Mouse (Mus musculus): ENCODE results near the gene Pygo1. TPM values are rescaled to one million over a fixed set of nuclear protein-coding genes. Genes with fewer than 3 reads are reported as not detected.
A peak's percentile ranks its signal among the peaks of the same experiment; 100 is the strongest.

Gene Pygo1
- polyA plus RNA-seq, 1 experiment from 2014 or later, result 11.5 TPM

DNA sequence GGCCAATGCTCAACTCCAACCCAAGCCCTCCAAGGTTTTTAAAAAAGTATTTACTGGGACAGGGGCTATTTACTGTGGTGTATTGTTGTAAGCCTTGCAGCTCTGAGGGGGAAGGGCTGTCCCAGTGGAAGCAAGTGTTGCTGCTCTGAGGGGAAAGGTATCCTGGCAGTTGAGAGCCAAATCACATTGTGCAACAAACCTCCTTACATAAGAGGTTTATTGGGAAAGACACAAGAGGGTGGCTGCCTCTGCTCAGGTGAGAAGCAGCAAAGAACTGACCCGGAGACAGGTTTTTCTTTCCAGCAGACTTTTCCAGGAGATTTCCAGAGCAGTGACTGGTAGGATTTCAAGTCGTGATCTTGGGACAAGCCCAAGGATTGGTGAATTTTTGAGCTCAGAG, 10.9 kb downstream of the Pygo1 start:
- Histone ChIP-seq H3K9me3 (no peaks in the 10 kb centered on the region), H3K27ac (no peak overlapping the region), H3K9ac (replicated peaks) (no peak overlapping the region), H3K4me1 (replicated peaks) (no peaks in the 10 kb centered on the region), H3K36me3 (peaks cover 44% of the 10 kb centered on the region), H3K27me3 (no peaks in the 10 kb centered on the region), H3K4me3 (replicated peaks) (no peak overlapping the region), H3K4me2 (no peak overlapping the region)
- 87% methylated on average over 2 of the region's 2 CpGs for WGBS
- no peak for ATAC-seq (ENCODE audit: insufficient number of reproducible peaks, insufficient read depth, low FRiP score, low TSS enrichment, low read depth)

DNA sequence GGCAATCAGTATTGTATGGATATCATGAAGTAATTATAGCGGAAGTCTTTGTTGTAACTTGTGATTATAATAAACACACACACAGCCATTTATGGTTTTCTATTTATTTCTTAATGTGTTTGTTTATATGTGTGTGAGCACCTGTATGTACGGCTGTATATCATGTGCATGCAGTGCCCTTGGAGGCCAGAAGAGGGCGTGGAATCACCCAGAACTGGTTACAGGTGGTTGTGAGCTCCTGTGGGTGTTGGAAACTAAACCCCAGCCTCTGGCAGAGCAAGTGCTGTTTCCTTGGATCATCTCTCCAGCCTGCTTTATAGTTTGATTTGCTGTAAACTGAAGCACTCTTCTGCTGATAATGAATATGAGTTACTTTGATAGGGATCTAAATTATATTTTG, 18.0 kb downstream of the Pygo1 start:
- ATAC-seq (ENCODE audit: insufficient number of reproducible peaks, insufficient read depth, low FRiP score, low TSS enrichment, low read depth), result no peak
- no peak overlapping the region for H3K9ac ChIP-seq (replicated peaks)
- no peak overlapping the region for H3K4me2 ChIP-seq
- H3K27ac ChIP-seq, result no peak overlapping the region
- peaks cover 9% of the 10 kb centered on the region; the same call in 1 of the 2 replicates for H3K9me3 ChIP-seq
- no peaks in the 10 kb centered on the region for H3K27me3 ChIP-seq
- WGBS, result 61% methylated on average over 3 of the region's 3 CpGs
- H3K4me1 ChIP-seq (replicated peaks), result no peaks in the 10 kb centered on the region
- H3K4me3 ChIP-seq (replicated peaks), result no peak overlapping the region
- H3K36me3 ChIP-seq, result peaks cover 51% of the 10 kb centered on the region

DNA sequence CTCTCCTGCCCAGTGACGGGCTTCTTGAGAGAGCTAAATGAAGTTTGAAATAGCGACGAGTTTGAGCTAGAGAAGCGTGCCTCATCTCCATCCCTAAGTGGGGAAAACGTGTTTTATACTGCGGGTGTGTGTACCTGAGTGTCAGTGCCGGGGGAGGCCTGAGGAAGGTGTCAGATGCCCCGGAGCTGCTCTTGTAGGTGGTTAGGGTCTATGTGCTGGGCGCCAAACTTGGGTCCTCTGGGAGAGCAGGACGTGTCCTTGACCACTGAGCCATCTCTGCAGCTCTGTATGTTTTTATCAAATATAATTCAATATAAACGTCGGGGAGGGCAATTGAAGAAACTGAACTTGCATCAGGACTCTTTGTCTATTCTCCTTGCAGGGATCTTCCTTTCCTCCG, 18.8 kb downstream of the Pygo1 start:
- no peak for ATAC-seq (ENCODE audit: insufficient number of reproducible peaks, insufficient read depth, low FRiP score, low TSS enrichment, low read depth)
- no peak overlapping the region for H3K9ac ChIP-seq (replicated peaks)
- WGBS, result 90% methylated on average over 13 of the region's 13 CpGs
- H3K4me3 ChIP-seq (replicated peaks), result no peak overlapping the region
- no peaks in the 10 kb centered on the region for H3K27me3 ChIP-seq
- peaks cover 9% of the 10 kb centered on the region; the same call in 1 of the 2 replicates for H3K9me3 ChIP-seq
- H3K4me2 ChIP-seq, result no peak overlapping the region
- peaks cover under 1% of the 10 kb centered on the region; the same call in 1 of the 2 replicates for H3K4me1 ChIP-seq (replicated peaks)
- no peak overlapping the region for H3K27ac ChIP-seq
- H3K36me3 ChIP-seq, result peaks cover 51% of the 10 kb centered on the region

DNA sequence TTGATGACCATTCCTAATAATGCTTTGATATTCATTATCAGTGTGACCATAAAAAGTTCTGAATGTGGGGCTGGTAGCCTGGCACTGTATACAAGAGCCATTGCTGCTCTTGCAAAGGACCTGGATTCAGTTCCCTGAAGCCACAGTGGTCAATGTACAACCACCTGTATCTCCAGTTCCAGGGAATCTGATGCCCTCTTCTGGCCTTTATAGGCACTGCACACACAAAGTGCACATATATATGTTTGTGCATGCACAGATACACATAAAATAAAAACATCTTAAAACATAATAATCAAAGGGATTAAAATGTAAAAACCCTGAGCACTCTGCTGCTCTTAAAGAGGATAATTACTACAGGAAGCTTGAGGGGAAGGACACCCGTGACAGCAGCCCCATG, 21.6 kb downstream of the Pygo1 start:
- Histone ChIP-seq H3K36me3 (peaks cover 48% of the 10 kb centered on the region), H3K4me2 (no peak overlapping the region), H3K9me3 (peaks cover 9% of the 10 kb centered on the region; the same call in 1 of the 2 replicates), H3K4me3 (replicated peaks) (no peak overlapping the region), H3K4me1 (replicated peaks) (peaks cover 5% of the 10 kb centered on the region), H3K27me3 (no peaks in the 10 kb centered on the region; the same call in 1 of the 2 replicates), H3K9ac (replicated peaks) (no peak overlapping the region), H3K27ac (no peak overlapping the region)
- 100% methylated on average over 1 of the region's 1 CpGs for WGBS
- no peak for ATAC-seq (ENCODE audit: insufficient number of reproducible peaks, insufficient read depth, low FRiP score, low TSS enrichment, low read depth)

DNA sequence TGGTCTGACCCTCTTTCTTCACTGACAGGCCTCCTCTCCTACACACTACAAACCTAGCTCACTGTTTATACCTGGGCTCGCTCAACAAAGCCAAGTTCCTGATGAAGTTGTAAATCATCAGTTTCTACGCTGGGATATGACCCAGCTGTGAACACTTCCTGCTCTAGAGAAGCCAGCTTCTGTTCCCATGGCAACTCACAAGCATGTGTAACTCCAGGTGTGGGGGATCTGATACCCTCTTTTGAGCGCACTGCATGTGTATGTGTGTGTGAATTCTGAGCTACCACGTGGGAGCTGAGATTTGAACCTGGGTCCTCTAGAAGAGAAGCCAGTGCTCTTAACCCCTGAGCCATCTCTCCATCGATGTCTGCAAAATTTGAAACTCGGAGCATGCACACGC, 24.1 kb downstream of the Pygo1 start:
- H3K9me3 ChIP-seq, result peaks cover 9% of the 10 kb centered on the region; the same call in 1 of the 2 replicates
- H3K27me3 ChIP-seq, result no peaks in the 10 kb centered on the region; the same call in 1 of the 2 replicates
- no peak overlapping the region for H3K4me3 ChIP-seq (replicated peaks)
- peaks cover 5% of the 10 kb centered on the region for H3K4me1 ChIP-seq (replicated peaks)
- H3K4me2 ChIP-seq, result no peak overlapping the region
- no peak overlapping the region for H3K9ac ChIP-seq (replicated peaks)
- H3K27ac ChIP-seq, result no peak overlapping the region
- ATAC-seq (ENCODE audit: insufficient number of reproducible peaks, insufficient read depth, low FRiP score, low TSS enrichment, low read depth), result no peak
- H3K36me3 ChIP-seq, result peaks cover 27% of the 10 kb centered on the region
- 56% methylated on average over 7 of the region's 7 CpGs for WGBS

DNA sequence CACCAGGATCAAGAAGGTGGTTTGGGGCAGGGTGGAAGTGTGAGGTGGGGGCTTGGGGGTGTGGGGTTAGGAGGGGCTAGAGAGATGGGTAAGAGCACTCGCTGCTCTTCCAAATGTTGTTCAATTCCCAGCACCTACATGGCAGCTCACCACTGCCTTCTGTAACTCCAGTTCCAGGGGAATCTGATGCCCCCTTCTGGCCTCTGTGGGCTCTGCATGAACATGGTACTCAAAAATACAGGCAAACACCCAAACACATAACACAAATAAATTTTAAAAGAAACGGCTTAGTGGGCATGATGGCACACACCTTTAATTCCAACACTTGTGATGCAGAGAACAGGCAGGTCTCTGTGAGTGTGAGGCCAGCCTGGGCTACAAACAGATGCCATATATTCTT, 29.3 kb downstream of the Pygo1 start:
- Histone ChIP-seq H3K9ac (replicated peaks) (no peak overlapping the region), H3K27ac (no peak overlapping the region), H3K9me3 (no peaks in the 10 kb centered on the region), H3K4me2 (no peak overlapping the region), H3K4me3 (replicated peaks) (no peak overlapping the region), H3K27me3 (no peaks in the 10 kb centered on the region), H3K36me3 (no peaks in the 10 kb centered on the region), H3K4me1 (replicated peaks) (0 out of 2 replicates have a peak, but pooled peaks cover 6% of the 10 kb centered on the region)
- no peak for ATAC-seq (ENCODE audit: insufficient number of reproducible peaks, insufficient read depth, low FRiP score, low TSS enrichment, low read depth)
- WGBS, result 46% methylated on average over 2 of the region's 2 CpGs

DNA sequence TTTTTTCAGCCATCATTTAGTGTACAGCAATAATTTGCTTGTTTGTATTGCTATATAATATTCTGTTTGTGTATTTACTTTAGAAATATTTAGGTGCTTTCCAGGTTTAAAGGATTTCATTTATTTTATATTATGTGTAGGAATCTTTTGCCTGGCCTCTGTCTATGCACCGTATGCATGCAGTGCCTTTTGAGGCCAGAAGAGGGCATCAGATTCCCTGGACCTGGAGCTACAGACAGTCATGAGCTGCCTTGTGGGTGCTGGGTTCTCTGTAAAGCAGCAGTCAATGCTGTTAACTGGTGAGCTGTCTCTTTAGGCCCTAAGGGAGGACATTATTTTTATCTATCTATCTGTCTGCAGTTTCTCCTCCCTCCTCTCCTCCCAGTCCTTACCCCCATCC, 30.1 kb downstream of the Pygo1 start:
- Histone ChIP-seq H3K27me3 (no peaks in the 10 kb centered on the region), H3K36me3 (no peaks in the 10 kb centered on the region), H3K4me2 (no peak overlapping the region), H3K27ac (no peak overlapping the region), H3K9ac (replicated peaks) (no peak overlapping the region), H3K9me3 (no peaks in the 10 kb centered on the region), H3K4me3 (replicated peaks) (no peak overlapping the region), H3K4me1 (replicated peaks) (0 out of 2 replicates have a peak, but pooled peaks cover 6% of the 10 kb centered on the region)
- 13% methylated on average over 1 of the region's 1 CpGs for WGBS
- no peak for ATAC-seq (ENCODE audit: insufficient number of reproducible peaks, insufficient read depth, low FRiP score, low TSS enrichment, low read depth)

DNA sequence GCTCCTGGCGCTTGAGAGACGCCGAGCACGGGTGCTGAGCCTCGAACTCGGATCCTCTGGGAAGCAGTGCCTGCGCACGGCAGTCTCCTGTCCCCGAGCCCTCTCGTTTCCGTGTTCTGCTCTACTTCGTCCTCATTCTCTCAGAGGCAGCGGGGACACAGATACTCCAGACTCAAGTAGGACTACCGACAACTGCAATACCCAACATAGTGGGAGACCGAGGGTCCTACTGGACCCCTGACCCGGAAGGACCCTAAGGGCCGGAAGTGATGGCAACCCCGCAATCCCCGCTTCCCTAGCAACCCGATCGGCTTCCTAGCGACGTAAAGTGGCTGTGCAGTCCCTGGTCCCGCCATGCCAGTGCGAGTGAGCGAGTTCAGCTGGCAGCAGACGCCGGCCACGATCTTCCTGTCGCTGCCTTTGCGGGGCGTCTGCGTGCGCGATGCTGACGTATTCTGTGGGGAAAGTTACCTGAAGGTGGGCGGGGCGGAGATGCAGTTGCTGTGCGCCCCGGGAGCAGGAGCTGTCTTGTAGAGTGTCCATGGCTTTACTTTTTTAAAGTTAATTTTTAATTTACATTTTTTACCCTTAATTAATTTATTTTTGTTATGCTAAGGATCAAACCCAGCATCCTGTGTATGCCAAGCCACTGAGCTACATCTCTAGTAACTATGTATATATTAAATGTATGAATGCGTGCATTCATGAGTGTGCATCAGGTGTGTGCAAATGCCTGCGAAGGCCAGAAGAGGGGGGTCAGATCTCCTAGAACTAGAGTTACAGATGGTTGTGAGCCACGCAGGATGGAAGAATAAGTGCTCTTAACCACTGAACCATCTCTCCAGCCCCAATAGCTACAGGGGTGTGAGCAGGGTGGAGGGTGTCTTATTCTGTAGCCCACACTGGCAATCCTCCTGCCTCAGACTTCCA, 33.3 kb downstream of the Pygo1 start, which contains the start of the genes Dyx1c1 and Gm44503:
Dyx1c1 (plus strand) TSS at position 265 of the 930 bp plus-strand sequence.
Gm44503 (plus strand) TSS at position 332 of the 930 bp plus-strand sequence.
- peak within 1 kb of the TSS; percentile 62 for H3K9ac ChIP-seq (replicated peaks)
- peak; percentile 90 for ATAC-seq (ENCODE audit: insufficient number of reproducible peaks, insufficient read depth, low FRiP score, low TSS enrichment, low read depth)
- no peaks in the 10 kb centered on the region for H3K27me3 ChIP-seq

DNA sequence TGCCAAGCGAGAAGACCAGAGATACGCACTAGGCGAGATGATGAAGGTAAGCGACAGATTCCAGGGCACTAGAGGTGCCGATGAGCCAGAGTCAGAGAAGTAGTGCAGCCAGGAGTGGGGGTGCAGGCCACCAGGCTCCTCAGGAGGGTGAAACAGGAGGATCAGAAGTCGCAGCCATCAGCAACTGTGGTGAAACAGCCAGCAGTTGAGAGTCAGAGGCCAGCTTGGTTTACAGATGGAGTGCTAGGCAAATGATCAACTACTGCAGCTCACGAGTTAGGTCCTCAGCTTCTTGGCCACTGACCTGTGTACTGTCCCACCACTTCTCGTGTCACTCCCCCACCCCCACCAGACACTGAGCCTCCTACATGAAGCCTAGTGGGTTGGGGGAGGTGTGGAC, 35.9 kb downstream of the Pygo1 start:
- H3K9ac ChIP-seq (replicated peaks), result no peak overlapping the region
- H3K4me1 ChIP-seq (replicated peaks), result 0 out of 2 replicates have a peak, but pooled peaks cover 6% of the 10 kb centered on the region
- 74% methylated on average over 8 of the region's 8 CpGs for WGBS
- ATAC-seq (ENCODE audit: insufficient number of reproducible peaks, insufficient read depth, low FRiP score, low TSS enrichment, low read depth), result no peak
- no peaks in the 10 kb centered on the region for H3K27me3 ChIP-seq
- H3K4me3 ChIP-seq (replicated peaks), result no peak overlapping the region
- H3K27ac ChIP-seq, result no peak overlapping the region
- H3K36me3 ChIP-seq, result no peaks in the 10 kb centered on the region
- H3K4me2 ChIP-seq, result no peak overlapping the region
- no peaks in the 10 kb centered on the region for H3K9me3 ChIP-seq

More for the DNA sequence above, 33.3 kb downstream of the Pygo1 start, which contains the start of the genes Dyx1c1 and Gm44503:
- Histone ChIP-seq H3K4me3 (replicated peaks) (peak within 1 kb of the TSS; percentile 67), H3K27ac (peak within 1 kb of the TSS; percentile 50), H3K4me1 (replicated peaks) (0 out of 2 replicates have a peak, but pooled peaks cover 6% of the 10 kb centered on the region), H3K9me3 (no peaks in the 10 kb centered on the region), H3K36me3 (no peaks in the 10 kb centered on the region), H3K4me2 (peak within 1 kb of the TSS; percentile 67)
- WGBS, result 1% methylated on average over 43 of the region's 43 CpGs

DNA sequence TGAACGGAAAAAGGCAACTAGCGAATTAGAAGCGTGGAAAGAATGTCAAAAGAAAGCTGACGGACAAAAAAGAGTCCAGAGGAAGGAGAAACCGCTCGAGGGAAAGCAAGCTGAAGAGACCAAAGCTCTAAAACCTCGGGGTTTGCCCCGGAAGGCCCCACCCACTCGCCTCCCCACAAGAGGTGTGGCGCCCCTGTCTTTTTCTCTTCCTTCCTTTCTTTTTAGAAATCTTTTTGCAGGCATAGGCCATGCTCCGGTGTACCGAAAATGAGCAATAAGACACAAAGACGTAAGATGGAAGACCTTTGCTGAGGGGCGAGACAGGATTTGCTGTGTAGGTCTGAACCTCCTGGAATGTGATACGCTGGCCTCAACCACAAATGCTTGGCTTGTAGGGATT, 36.5 kb downstream of the Pygo1 start:
- Histone ChIP-seq H3K4me1 (replicated peaks) (0 out of 2 replicates have a peak, but pooled peaks cover 6% of the 10 kb centered on the region), H3K36me3 (no peaks in the 10 kb centered on the region), H3K9me3 (no peaks in the 10 kb centered on the region), H3K27ac (no peak overlapping the region), H3K9ac (replicated peaks) (no peak overlapping the region), H3K4me2 (no peak overlapping the region), H3K4me3 (replicated peaks) (no peak overlapping the region), H3K27me3 (no peaks in the 10 kb centered on the region)
- 75% methylated on average over 15 of the region's 15 CpGs for WGBS
- no peak for ATAC-seq (ENCODE audit: insufficient number of reproducible peaks, insufficient read depth, low FRiP score, low TSS enrichment, low read depth)

DNA sequence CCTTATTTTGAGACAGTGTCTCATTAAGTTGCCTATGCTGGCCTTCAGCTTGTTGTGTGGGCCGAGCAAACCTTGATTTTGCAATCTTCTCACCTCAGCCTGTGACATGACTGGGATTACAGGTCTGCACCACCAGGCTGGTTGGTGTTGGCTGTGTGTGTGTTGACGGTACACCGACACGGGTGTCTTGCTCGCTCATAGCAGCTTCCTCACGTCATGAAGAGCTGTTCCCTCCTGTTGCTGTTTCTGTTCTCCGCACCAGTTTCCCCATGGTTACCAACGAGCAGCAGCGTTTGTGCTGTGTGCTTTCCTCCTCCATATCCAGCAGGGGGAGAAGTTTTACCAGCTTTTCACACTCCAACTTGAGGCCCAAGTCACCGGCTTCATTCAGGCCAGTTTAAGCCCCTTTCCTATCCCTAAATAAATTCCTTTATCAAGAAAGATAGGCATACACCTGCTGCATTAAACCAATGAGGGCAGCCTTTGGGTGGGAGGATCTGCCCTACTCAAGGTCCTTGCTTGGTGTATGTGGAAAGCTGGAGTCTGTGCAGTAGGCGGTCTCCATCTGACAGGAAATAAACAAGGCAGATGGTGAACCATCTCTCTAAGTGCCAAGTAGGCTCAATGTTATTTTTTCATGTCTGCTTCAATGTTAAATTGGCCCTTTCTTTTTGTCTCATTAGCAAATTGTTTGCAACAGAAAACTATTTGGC, 43.1 kb downstream of the Pygo1 start:
- 36% methylated on average over 11 of the region's 11 CpGs for WGBS
- Histone ChIP-seq H3K4me1 (replicated peaks) (no peaks in the 10 kb centered on the region), H3K4me3 (replicated peaks) (no peak overlapping the region), H3K27ac (no peak overlapping the region), H3K9ac (replicated peaks) (no peak overlapping the region), H3K9me3 (no peaks in the 10 kb centered on the region), H3K27me3 (no peaks in the 10 kb centered on the region), H3K4me2 (no peak overlapping the region), H3K36me3 (no peaks in the 10 kb centered on the region)
- peak; percentile 42; the same call in 1 of the 2 replicates for ATAC-seq (ENCODE audit: insufficient number of reproducible peaks, insufficient read depth, low FRiP score, low TSS enrichment, low read depth)

Data from limb, embryonic 12.5 days (tissue).